Mouse (Mus musculus) limb, embryonic 11.5 days (tissue): ENCODE results near the gene Etl4. TPM values are rescaled to one million over a fixed set of nuclear protein-coding genes. Genes with fewer than 3 reads are reported as not detected.
"Not testable (repeated sequence)": the region's sequence is repeated elsewhere in the genome, so short reads cannot be mapped to it uniquely, and the experiment has no call there.

Source experiments
- ATAC-seq: fragments of 200-750 bp; cut with Nextera tagmentation; 2 replicates; pipeline ENCODE4 v1.8.0; 2017; ENCODE audit warnings: low read depth; ENCODE audit not compliant: insufficient number of reproducible peaks, low FRiP score, low TSS enrichment
- DNase-seq: peaks from one replicate; pipeline ENCODE4 v3.0.0-alpha.2; 2015; ENCODE audit warnings: low spot score
- H3K27ac ChIP-seq: fragments of 300-500 bp; sonication (generic); replicated peaks from 2 replicates; pipeline ENCODE4 v1.5.1; 2014; ENCODE audit warnings: low read depth, mild to moderate bottlenecking, low read length
- H3K27me3 ChIP-seq: fragments of 300-500 bp; sonication (generic); 2 replicates; pipeline ENCODE4 v1.6.1; 2014; ENCODE audit warnings: mild to moderate bottlenecking, low read length, mixed read lengths; ENCODE audit not compliant: control insufficient read depth, insufficient read depth
- H3K36me3 ChIP-seq: fragments of 300-500 bp; sonication (generic); 2 replicates; pipeline ENCODE4 v1.6.1; 2014; ENCODE audit warnings: mild to moderate bottlenecking, low read length, moderate library complexity, mixed read lengths; ENCODE audit not compliant: control insufficient read depth, insufficient read depth
- H3K4me1 ChIP-seq: fragments of 300-500 bp; sonication (generic); 2 replicates; pipeline ENCODE4 v1.6.1; 2014; ENCODE audit warnings: low read length, mixed read lengths; ENCODE audit not compliant: control insufficient read depth, insufficient read depth
- H3K4me2 ChIP-seq: fragments of 300-500 bp; sonication (generic); 2 replicates; pipeline ENCODE4 v1.6.1; 2014; ENCODE audit warnings: low read depth, mild to moderate bottlenecking, moderate library complexity; ENCODE audit not compliant: severe bottlenecking
- H3K4me3 ChIP-seq: fragments of 300-500 bp; sonication (generic); 2 replicates; pipeline ENCODE4 v1.5.1; 2014; ENCODE audit warnings: low read depth, low read length
- H3K9ac ChIP-seq: fragments of 300-500 bp; sonication (generic); 2 replicates; pipeline ENCODE4 v1.6.1; 2014; ENCODE audit warnings: mild to moderate bottlenecking, low read length
- H3K9me3 ChIP-seq: fragments of 300-500 bp; sonication (generic); 2 replicates; pipeline ENCODE4 v1.6.1; 2016; ENCODE audit warnings: low read length; ENCODE audit not compliant: control insufficient read depth
- WGBS: fragments of 180-500 bp; shearing (Covaris S2); extraction: QIAGEN DNeasy Blood & Tissue Kit; methylation state at CpG from one replicate; pipeline ENCODE4 v1.1.7; 2014; 5-methylcytosine and 5-hydroxymethylcytosine counted together
- polyA plus RNA-seq: library from polyadenylated mRNA; unstranded; fragments of >200 nt; fragmentation: Nextera tagmentation; extraction: Ambion mirVana; gene quantifications from 2 replicates; pipeline ENCODE4 v1.2.1, GENCODE M21; 2014

The Etl4 gene
- polyA plus RNA-seq, 1 experiment from 2014 or later: 13.5 TPM

GRCm38 (mm10) chr2:20671546-20672255, 762.1 kb downstream of the Etl4 start:
- no peak overlapping the region for H3K9ac ChIP-seq
- no peaks in the 10 kb centered on the region for H3K27me3 ChIP-seq
- H3K36me3 ChIP-seq: no peaks in the 10 kb centered on the region
- H3K4me3 ChIP-seq: no peak overlapping the region
- H3K4me1 ChIP-seq: no peaks in the 10 kb centered on the region
- WGBS: 45% methylated on average over 13 of the region's 13 CpGs
- no peak overlapping the region for H3K27ac ChIP-seq
- no peak overlapping the region for H3K4me2 ChIP-seq
- no peak for DNase-seq
- no peaks in the 10 kb centered on the region for H3K9me3 ChIP-seq
- ATAC-seq: no peak

- no peak overlapping the region for H3K9ac ChIP-seq
- H3K9me3 ChIP-seq: no peaks in the 10 kb centered on the region
- H3K4me2 ChIP-seq: no peak overlapping the region
- H3K36me3 ChIP-seq: no peaks in the 10 kb centered on the region
- no peak for DNase-seq
- H3K4me3 ChIP-seq: no peak overlapping the region
- H3K4me1 ChIP-seq: no peaks in the 10 kb centered on the region
- H3K27me3 ChIP-seq: no peaks in the 10 kb centered on the region
- 91% methylated on average over 7 of the region's 7 CpGs for WGBS
- no peak overlapping the region for H3K27ac ChIP-seq
- no peak for ATAC-seq
These were observed 762.7 kb downstream of the Etl4 start for GRCm38 (mm10) chr2:20672281-20672680.

- no peak overlapping the region for H3K27ac ChIP-seq
- H3K9me3 ChIP-seq: no peaks in the 10 kb centered on the region
- H3K27me3 ChIP-seq: no peaks in the 10 kb centered on the region
- H3K4me3 ChIP-seq: no peak overlapping the region
- no peaks in the 10 kb centered on the region for H3K36me3 ChIP-seq
- no peak for ATAC-seq
- no peaks in the 10 kb centered on the region for H3K4me1 ChIP-seq
- H3K9ac ChIP-seq: no peak overlapping the region
- WGBS: 70% methylated on average over 9 of the region's 9 CpGs
- peak; percentile 63 for DNase-seq
- no peak overlapping the region for H3K4me2 ChIP-seq
These were observed 763.4 kb downstream of the Etl4 start for GRCm38 (mm10) chr2:20672803-20673603.

- DNase-seq: no peak
- H3K36me3 ChIP-seq: no peaks in the 10 kb centered on the region
- no peak overlapping the region for H3K4me2 ChIP-seq
- ATAC-seq: no peak
- H3K4me1 ChIP-seq: no peaks in the 10 kb centered on the region
- H3K9me3 ChIP-seq: no peaks in the 10 kb centered on the region
- H3K9ac ChIP-seq: no peak overlapping the region
- H3K4me3 ChIP-seq: no peak overlapping the region
- H3K27ac ChIP-seq: no peak overlapping the region
- H3K27me3 ChIP-seq: no peaks in the 10 kb centered on the region
- 96% methylated on average over 3 of the region's 3 CpGs for WGBS
These were observed 766.8 kb downstream of the Etl4 start for GRCm38 (mm10) chr2:20676379-20676778.

DNA sequence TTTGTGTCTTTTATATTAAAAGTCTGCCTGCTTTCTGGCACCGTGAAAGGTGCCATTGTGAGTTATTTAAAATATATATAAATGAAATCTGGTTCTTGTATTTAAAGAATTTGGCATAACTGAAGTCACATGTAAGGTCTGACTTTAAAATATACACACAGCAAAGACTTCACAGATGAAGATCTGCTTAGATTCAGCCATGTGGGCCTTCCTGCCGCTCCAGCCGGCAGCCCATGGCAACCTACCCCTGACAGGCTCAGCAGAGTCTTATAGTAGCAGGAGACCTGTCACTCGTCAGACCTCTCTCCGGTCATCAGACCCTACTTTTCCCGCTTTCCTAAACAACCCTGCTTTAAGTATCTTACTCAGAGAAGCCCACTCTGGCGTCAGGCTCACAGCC, 769.2 kb downstream of the Etl4 start:
- Histone ChIP-seq H3K9me3 (no peaks in the 10 kb centered on the region), H3K4me3 (no peak overlapping the region), H3K9ac (no peak overlapping the region), H3K36me3 (no peaks in the 10 kb centered on the region), H3K4me1 (no peaks in the 10 kb centered on the region), H3K4me2 (no peak overlapping the region), H3K27ac (no peak overlapping the region), H3K27me3 (no peaks in the 10 kb centered on the region)
- 67% methylated on average over 7 of the region's 7 CpGs for WGBS
- ATAC-seq: no peak
- DNase-seq: no peak

- not testable (repeated sequence) for H3K4me1 ChIP-seq, H3K4me2 ChIP-seq, H3K9ac ChIP-seq, H3K27ac ChIP-seq, H3K4me3 ChIP-seq, H3K9me3 ChIP-seq, ATAC-seq, H3K27me3 ChIP-seq, H3K36me3 ChIP-seq, DNase-seq
- WGBS: 89% methylated on average over 6 of the region's 6 CpGs
These were observed 772.6 kb downstream of the Etl4 start for GRCm38 (mm10) chr2:20682203-20682602.

DNA sequence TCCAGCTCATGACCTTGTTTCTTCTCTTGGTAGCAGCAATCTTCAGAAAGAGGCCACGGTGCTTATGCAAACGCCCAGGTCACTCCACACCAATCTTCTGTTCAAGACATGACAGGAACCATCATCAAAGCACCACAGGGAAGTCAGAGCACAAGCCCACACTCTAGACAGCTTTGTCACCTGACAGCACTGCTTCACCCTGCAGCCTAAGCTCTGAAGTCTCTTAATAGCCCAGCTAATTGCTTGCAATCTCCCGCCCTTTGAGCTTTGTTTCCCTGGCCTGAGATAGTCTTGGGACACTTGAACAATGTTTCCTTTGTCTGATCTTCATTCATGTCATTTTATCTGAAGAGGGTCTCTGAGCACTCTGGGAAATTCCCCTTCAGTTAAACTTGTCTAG, 779.8 kb downstream of the Etl4 start:
- 30% methylated on average over 3 of the region's 3 CpGs for WGBS
- ATAC-seq (no peak), DNase-seq (no peak)
- Histone ChIP-seq H3K4me3 (no peak overlapping the region), H3K36me3 (no peaks in the 10 kb centered on the region), H3K9ac (no peak overlapping the region), H3K4me2 (no peak overlapping the region), H3K27me3 (no peaks in the 10 kb centered on the region), H3K9me3 (no peaks in the 10 kb centered on the region), H3K27ac (no peak overlapping the region), H3K4me1 (no peaks in the 10 kb centered on the region)

GRCm38 (mm10) chr2:20692898-20693297, 783.3 kb downstream of the Etl4 start:
- no peak overlapping the region for H3K4me2 ChIP-seq
- no peaks in the 10 kb centered on the region for H3K9me3 ChIP-seq
- no peak for ATAC-seq
- no peaks in the 10 kb centered on the region for H3K4me1 ChIP-seq
- 83% methylated on average over 3 of the region's 3 CpGs for WGBS
- H3K9ac ChIP-seq: no peak overlapping the region
- no peak overlapping the region for H3K4me3 ChIP-seq
- no peak for DNase-seq
- H3K27me3 ChIP-seq: no peaks in the 10 kb centered on the region
- H3K27ac ChIP-seq: no peak overlapping the region
- H3K36me3 ChIP-seq: no peaks in the 10 kb centered on the region
